Mouse (Mus musculus) thymus, adult 2 months (tissue): ENCODE results near the gene Agbl2. TPM values are rescaled to one million over a fixed set of nuclear protein-coding genes. Genes with fewer than 3 reads are reported as not detected.

ENCODE experiments used
- DNase-seq: peaks from one replicate; pipeline ENCODE4 v3.0.0; 2021
- H3K27ac ChIP-seq: fragments of 200-500 bp; 2 replicates; pipeline ENCODE4 v1.5.1; 2012; ENCODE audit warnings: low read length, control low read depth; ENCODE audit not compliant: control insufficient read depth, insufficient read depth
- H3K27me3 ChIP-seq: fragments of 200-500 bp; 2 replicates; pipeline ENCODE4 v1.6.1; 2012; ENCODE audit warnings: mild to moderate bottlenecking, low read length, moderate library complexity, mixed read lengths; ENCODE audit not compliant: control insufficient read depth, insufficient read depth
- H3K36me3 ChIP-seq: fragments of 200-500 bp; 2 replicates; pipeline ENCODE4 v1.6.1; 2012; ENCODE audit warnings: mild to moderate bottlenecking, low read length, moderate library complexity; ENCODE audit not compliant: control insufficient read depth, insufficient read depth
- H3K4me1 ChIP-seq: fragments of 200-500 bp; replicated peaks from 2 replicates; pipeline ENCODE4 v1.6.1; 2012; ENCODE audit warnings: low read length; ENCODE audit not compliant: control insufficient read depth, insufficient read depth
- H3K4me3 ChIP-seq: fragments of 200-500 bp; 2 replicates; pipeline ENCODE4 v1.5.1; 2012; ENCODE audit warnings: mild to moderate bottlenecking, low read length, control low read depth, moderate library complexity; ENCODE audit not compliant: control insufficient read depth, insufficient read depth
- CTCF ChIP-seq: fragments of 200-500 bp; IDR thresholded peaks from 2 replicates; pipeline ENCODE4 v1.5.1; 2012; ENCODE audit warnings: mild to moderate bottlenecking, control low read depth, low read length, moderate library complexity, borderline replicate concordance; ENCODE audit not compliant: control insufficient read depth, poor library complexity, insufficient read depth; ENCODE audit errors: extremely low read depth
- POLR2A ChIP-seq: fragments of 200-500 bp; IDR thresholded peaks from 2 replicates; pipeline ENCODE4 v1.6.1; 2012; ENCODE audit warnings: mild to moderate bottlenecking, low read length, control low read depth, moderate library complexity; ENCODE audit not compliant: control insufficient read depth, poor library complexity, insufficient read depth; ENCODE audit errors: extremely low read depth
- WGBS: fragments of 180-500 bp; shearing (Covaris S2); methylation state at CpG from one replicate; pipeline ENCODE4 v1.1.7; 2018; 5-methylcytosine and 5-hydroxymethylcytosine counted together
- polyA plus RNA-seq: library from polyadenylated mRNA; depleted of rRNA; stranded (reverse); fragments of >200 nt; gene quantifications from 2 replicates; pipeline ENCODE4 v1.2.3, GENCODE M21; 2012

Gene Agbl2
- polyA plus RNA-seq, 1 experiment = 0.44 TPM

GRCm38 (mm10) chr2:90847681-90848050 is 65.1 kb downstream of the Agbl2 start:
- H3K4me3 ChIP-seq = peak overlapping the region; percentile 76
- peaks cover 11% of the 10 kb centered on the region for H3K36me3 ChIP-seq
- peaks cover 2% of the 10 kb centered on the region; the same call in 1 of the 2 replicates for H3K4me1 ChIP-seq
- no peak for DNase-seq
- 1% methylated on average over 13 of the region's 13 CpGs for WGBS
- TF ChIP-seq CTCF (no peak), POLR2A (no peak)
- H3K27me3 ChIP-seq = no peaks in the 10 kb centered on the region
- peak overlapping the region; percentile 3; the same call in 1 of the 2 replicates for H3K27ac ChIP-seq

DNA sequence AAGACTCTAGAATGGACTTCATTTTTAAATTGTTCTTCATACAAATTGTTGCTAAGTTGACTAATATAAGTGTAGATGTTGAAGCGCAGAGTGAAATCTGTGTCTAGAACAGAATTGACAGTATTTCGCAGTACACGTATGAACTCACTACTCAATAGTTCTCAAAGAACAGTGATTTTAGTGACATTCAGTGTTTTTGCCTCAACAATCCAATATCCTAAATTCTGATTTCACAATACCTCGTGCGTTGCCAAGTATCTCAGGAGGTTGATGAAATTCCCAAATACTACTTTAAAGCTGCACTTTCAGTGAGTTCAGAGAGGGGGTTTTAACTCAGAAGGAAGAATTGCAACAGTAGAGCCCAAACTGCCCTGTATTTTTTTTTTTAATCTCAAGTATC is 65.8 kb downstream of the Agbl2 start:
- Histone ChIP-seq H3K4me1 (peaks cover 2% of the 10 kb centered on the region; the same call in 1 of the 2 replicates), H3K36me3 (peaks cover 17% of the 10 kb centered on the region), H3K4me3 (no peak overlapping the region), H3K27ac (no peak overlapping the region), H3K27me3 (no peaks in the 10 kb centered on the region)
- WGBS = 97% methylated on average over 5 of the region's 5 CpGs
- TF ChIP-seq CTCF (no peak), POLR2A (no peak)
- no peak for DNase-seq

- H3K27me3 ChIP-seq = no peaks in the 10 kb centered on the region
- no peak for TF ChIP-seq POLR2A
- no peak for TF ChIP-seq CTCF
- no peak overlapping the region for H3K4me3 ChIP-seq
- H3K4me1 ChIP-seq = peaks cover 2% of the 10 kb centered on the region; the same call in 1 of the 2 replicates
- no peak overlapping the region for H3K27ac ChIP-seq
- 100% methylated on average over 1 of the region's 1 CpGs for WGBS
- H3K36me3 ChIP-seq = peaks cover 26% of the 10 kb centered on the region
- DNase-seq = no peak
Observed at GRCm38 (mm10) chr2:90850401-90850800, 67.9 kb downstream of the Agbl2 start.

DNA sequence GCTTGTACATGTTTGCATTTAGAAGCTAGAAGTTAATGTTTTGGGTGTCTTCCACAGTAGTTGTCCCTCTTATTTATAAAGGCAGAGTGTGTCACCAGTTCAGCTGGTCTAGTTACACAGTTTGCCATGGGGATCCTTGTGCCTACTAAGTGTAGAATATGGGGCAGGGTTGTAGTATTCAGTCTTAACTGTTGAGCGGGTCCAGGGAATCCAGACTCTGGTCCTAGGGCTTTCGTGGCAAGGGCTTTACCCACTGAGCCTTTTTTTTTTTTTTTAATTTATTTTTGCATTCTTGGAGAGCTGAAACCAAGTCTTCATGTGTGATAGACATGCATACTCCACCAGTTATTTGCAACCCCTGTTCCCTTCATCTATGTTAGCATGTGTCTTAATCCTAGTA is 79.0 kb downstream of the Agbl2 start:
- no peak overlapping the region for H3K27ac ChIP-seq
- H3K4me1 ChIP-seq = no peaks in the 10 kb centered on the region
- no peak for TF ChIP-seq POLR2A
- no peak for TF ChIP-seq CTCF
- 99% methylated on average over 2 of the region's 2 CpGs for WGBS
- no peak overlapping the region for H3K4me3 ChIP-seq
- DNase-seq = no peak
- peaks cover 62% of the 10 kb centered on the region for H3K36me3 ChIP-seq
- no peaks in the 10 kb centered on the region for H3K27me3 ChIP-seq

DNA sequence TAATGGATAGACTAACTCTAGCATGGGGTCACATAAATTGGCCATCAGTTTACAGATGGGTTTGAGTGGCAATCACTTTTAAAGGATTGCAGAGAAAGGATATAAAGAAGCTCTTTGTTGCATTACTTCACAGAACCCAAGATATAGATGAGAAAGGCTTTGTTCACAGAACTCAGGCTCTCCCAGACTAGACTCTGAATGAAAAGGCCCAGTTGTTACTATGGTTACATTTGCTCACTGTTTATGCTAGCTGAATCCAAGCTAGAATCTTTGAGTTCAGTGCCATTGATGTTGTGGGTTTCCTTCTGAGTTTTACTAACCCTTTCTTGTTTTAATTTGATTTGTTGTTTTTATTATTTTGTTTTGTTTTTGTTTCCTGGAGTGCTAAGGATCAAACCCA is 81.7 kb downstream of the Agbl2 start:
- no peak for DNase-seq
- no peaks in the 10 kb centered on the region for H3K27me3 ChIP-seq
- no peak overlapping the region for H3K27ac ChIP-seq
- H3K36me3 ChIP-seq = peaks cover 60% of the 10 kb centered on the region
- no peak for TF ChIP-seq CTCF
- TF ChIP-seq POLR2A = no peak
- H3K4me1 ChIP-seq = no peaks in the 10 kb centered on the region
- no peak overlapping the region for H3K4me3 ChIP-seq

DNA sequence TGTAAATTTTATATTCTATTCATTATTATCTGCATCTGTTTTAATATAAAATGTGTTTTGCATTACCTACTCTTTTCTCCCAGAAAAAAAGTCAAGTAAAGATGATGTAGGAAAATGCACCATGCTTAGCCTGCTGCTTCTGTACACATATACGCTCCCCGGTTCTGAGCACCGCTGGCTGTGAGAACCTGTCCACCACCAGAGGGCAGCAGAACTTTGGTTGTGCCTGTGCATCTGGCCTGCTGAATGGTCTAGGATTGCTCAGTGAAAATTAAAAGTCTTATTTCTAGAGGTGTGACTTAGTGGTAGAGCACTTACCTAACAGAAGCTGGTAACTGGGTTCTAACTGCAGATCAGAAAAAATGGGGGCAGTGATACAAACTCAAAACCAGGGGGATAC is 84.0 kb downstream of the Agbl2 start:
- no peak overlapping the region for H3K27ac ChIP-seq
- H3K4me1 ChIP-seq = no peaks in the 10 kb centered on the region
- TF ChIP-seq CTCF = peak; percentile 76; the same call in 1 of the 2 replicates
- no peak for TF ChIP-seq POLR2A
- 54% methylated on average over 3 of the region's 3 CpGs for WGBS
- H3K4me3 ChIP-seq = no peak overlapping the region
- H3K27me3 ChIP-seq = no peaks in the 10 kb centered on the region
- H3K36me3 ChIP-seq = peaks cover 42% of the 10 kb centered on the region
- peak; percentile 81 for DNase-seq

- 74% methylated on average over 4 of the region's 4 CpGs for WGBS
- DNase-seq = no peak
- Histone ChIP-seq H3K4me1 (no peaks in the 10 kb centered on the region), H3K36me3 (peaks cover 13% of the 10 kb centered on the region), H3K27ac (no peak overlapping the region), H3K4me3 (no peak overlapping the region), H3K27me3 (no peaks in the 10 kb centered on the region)
- TF ChIP-seq POLR2A = no peak
- no peak for TF ChIP-seq CTCF
Observed at GRCm38 (mm10) chr2:90870136-90870601, 87.6 kb downstream of the Agbl2 start.
